Mouse (Mus musculus): Measurements from ENCODE around the gene Mtus2. TPM values are rescaled to one million over a fixed set of nuclear protein-coding genes. Genes with fewer than 3 reads are reported as not detected.

Mtus2 gene
- total RNA-seq, 2 experiments from 2014 or later: 2.5 to 2.7 TPM

GRCm38 (mm10) chr5:148179231-148179630, 222.1 kb downstream of the Mtus2 start:
- DNase-seq (ENCODE audit: low spot score in 2 of 2): no peak

DNA sequence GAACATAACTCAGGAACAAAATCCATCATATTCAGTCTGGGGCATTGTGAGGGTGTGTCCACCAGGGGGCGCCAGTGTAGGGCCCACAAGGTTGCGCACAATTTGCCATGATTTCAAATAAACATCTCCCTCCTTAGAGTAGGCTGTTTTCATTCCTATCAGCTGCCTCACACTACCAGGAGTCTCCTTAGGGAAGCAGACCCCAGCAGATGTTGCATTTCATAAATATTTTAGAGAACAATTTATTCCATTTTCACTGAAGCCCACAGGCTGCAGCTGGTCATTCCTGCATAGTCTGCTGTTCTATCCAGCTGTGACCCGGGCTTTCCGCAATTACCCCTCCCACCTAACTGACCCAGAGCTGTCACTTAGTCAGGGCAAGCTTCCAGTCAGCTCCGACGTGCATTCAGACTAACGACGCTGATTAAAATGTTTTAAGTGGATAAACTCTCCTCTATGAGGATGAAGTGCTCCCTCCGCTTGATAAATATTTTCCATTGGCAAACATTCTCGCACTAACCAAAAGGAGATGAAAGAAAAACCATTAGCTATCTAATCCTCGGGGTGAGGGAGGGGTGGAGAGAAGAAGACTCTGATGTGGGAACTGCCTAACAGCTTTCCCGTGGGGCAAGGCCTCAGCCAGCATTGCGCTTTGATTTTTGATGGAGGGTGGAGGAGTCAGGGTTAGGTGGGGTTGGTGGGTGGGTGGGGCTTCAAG, 223.6 kb downstream of the Mtus2 start:
- DNase-seq (ENCODE audit: low spot score in 2 of 2): peak; percentile 35 to 48

DNA sequence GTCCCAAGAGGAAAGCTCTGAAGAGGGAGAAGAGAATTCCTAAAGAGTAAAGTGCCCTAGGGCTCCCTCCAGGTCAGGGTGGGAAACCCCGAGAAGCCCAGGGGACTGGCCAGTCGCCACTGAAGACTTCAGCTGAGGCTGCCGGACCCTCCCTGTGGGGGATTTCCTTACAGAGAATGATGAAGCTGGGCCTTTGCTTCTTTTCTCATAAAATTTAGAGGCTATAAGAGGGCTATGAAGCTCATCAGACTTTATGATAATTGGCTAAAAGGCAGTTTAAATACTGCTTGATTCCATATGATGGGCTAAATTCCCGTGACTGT, 224.1 kb downstream of the Mtus2 start:
- no peak for DNase-seq (ENCODE audit: low spot score in 2 of 2)

DNA sequence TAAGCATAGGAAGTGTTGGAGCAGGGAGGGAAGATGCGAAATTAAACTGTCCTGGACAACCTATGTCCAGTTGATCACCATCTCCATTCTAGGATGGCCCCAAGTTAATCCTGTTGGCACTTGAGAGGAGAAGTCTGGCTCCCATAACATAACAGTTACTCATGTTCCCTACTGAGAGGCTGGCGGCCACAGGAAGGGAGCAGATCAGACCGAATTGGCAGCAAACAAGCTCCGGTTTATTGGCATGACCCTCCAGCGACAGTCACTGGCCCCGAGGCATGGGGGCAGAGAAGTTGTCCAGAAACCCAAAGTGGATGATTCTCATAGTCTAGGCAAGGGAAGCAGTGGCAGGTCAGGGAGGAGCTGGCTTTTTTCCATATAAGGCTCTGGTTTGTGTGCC, 224.8 kb downstream of the Mtus2 start:
- DNase-seq (ENCODE audit: low spot score in 2 of 2): no peak

- no peak for DNase-seq (ENCODE audit: low spot score in 2 of 2)
Observed at GRCm38 (mm10) chr5:148185898-148186297, 228.8 kb downstream of the Mtus2 start.

- DNase-seq (ENCODE audit: low spot score in 2 of 2): no peak
Observed at GRCm38 (mm10) chr5:148191416-148191815, 234.3 kb downstream of the Mtus2 start.

GRCm38 (mm10) chr5:148211831-148212230, 254.7 kb downstream of the Mtus2 start:
- DNase-seq (ENCODE audit: low spot score in 2 of 2): no peak

- DNase-seq (ENCODE audit: low spot score in 2 of 2): no peak
Observed at GRCm38 (mm10) chr5:148216786-148217185, 259.7 kb downstream of the Mtus2 start.

- DNase-seq (ENCODE audit: low spot score in 2 of 2): no peak
Observed at GRCm38 (mm10) chr5:148222898-148223297, 265.8 kb downstream of the Mtus2 start.

DNA sequence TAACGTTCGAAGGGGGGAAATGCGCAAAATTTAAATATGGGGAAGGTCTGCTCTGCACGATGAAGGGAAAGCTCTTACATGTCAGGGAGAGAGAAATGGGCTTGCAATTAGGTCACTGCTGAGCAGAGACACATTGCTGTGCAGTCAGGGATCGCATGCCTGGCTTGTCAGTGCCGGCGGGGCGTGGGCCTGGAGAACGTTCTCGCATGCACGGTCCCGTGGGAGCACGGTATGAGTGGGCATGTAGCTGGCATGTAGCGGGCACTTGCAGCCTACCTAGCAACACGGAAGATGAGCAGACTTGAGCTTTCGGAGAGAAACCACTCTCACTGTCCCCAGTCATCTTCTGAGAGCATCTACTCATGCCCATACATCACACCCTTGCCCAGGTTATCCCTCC, 266.9 kb downstream of the Mtus2 start:
- DNase-seq (ENCODE audit: low spot score in 2 of 2): no peak

- no peak for DNase-seq (ENCODE audit: low spot score in 2 of 2)
Observed at GRCm38 (mm10) chr5:148233714-148234113, 276.6 kb downstream of the Mtus2 start.

GRCm38 (mm10) chr5:148236616-148237015, 279.5 kb downstream of the Mtus2 start:
- DNase-seq (ENCODE audit: low spot score in 2 of 2): no peak

DNA sequence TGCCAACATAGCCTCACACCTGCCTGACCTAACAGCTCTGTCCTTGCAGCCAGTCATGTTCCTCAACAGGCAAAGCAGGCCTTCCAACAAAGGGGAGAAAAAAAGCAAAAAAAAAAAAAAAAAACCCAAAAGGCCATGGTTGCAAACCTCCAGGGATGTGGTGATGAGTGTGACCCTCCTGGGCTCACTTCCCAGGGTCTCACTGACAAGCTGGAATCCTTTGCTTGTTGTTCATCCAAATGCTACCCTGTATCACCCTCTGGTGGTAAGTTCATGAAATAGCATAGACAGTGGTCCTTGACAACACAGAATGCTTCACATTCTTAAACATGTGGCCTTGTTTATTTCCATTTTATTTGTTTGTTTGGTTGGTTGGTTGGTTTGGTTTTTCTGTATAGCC, 281.9 kb downstream of the Mtus2 start:
- DNase-seq (ENCODE audit: low spot score in 2 of 2): no peak

GRCm38 (mm10) chr5:148239757-148240156, 282.6 kb downstream of the Mtus2 start:
- DNase-seq (ENCODE audit: low spot score in 2 of 2): no peak

DNA sequence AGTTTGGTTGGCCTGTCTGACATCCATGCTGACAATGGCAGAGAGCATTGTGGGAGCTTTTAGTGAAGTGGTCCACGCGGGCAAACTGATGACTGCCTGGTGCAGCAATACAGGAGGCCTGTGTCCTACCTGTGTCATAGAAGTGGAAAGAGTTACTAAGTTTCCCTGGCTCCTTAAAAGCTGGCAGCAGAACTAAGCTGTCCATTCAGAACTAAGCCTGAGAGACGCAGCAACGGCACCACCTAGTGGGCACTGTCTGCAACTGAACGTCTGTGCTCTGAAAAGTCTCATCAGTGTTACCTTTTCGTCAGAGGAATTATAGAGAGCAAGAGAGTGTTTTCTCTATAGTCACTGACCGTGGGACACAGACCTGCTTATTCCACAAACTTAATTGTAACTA, 284.8 kb downstream of the Mtus2 start:
- peak; percentile 50 to 66 for DNase-seq (ENCODE audit: low spot score in 2 of 2)

DNA sequence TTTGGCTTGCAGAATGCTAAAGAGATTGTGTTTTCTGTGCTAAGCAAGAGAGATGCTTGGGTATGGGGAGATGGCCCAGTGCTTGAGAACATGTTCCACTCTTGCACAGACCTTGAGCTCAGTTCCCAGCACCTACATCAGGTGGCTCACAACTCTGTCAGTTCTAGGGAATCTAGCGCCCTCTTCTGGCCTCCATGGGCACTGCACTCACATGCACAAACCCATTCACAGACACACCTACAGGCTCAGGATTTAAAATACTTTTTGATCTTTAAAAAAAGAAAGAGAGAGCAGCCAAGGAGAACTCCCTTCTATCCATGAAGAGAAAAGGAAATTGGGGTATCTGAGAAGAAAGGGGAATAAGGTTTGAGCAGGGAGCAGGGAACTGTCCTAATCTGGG, 287.4 kb downstream of the Mtus2 start:
- DNase-seq (ENCODE audit: low spot score in 2 of 2): no peak

GRCm38 (mm10) chr5:148245386-148245785, 288.3 kb downstream of the Mtus2 start:
- DNase-seq (ENCODE audit: low spot score in 2 of 2): no peak

DNA sequence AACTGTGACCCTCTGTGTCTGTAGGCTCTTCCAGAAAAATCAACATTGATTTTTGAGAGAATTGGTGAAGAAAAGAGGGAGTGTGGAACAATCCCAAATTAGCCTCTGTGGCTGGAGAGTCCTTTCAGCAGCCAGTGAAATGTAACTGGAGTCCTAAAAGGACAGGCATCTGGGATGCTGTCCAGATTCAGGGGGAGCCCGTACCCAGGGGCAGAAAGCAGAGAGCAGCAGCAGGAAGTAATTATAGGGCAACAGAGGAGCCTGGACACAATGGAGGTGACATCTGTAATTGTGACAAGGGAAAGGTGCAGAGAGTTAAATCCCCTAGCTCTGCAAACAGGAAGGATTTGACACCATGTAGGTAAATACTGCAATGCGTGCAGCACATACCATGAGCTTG, 291.1 kb downstream of the Mtus2 start:
- no peak for DNase-seq (ENCODE audit: low spot score in 2 of 2)

- no peak for DNase-seq (ENCODE audit: low spot score in 2 of 2)
Observed at GRCm38 (mm10) chr5:148251847-148252246, 294.7 kb downstream of the Mtus2 start.

- DNase-seq (ENCODE audit: low spot score in 2 of 2): no peak
Observed at GRCm38 (mm10) chr5:148262016-148262415, 304.9 kb downstream of the Mtus2 start.

- DNase-seq (ENCODE audit: low spot score in 2 of 2): peak in 1 of 2 experiments; percentile 9
Observed at GRCm38 (mm10) chr5:148264819-148265707, 307.9 kb downstream of the Mtus2 start.

- no peak for DNase-seq (ENCODE audit: low spot score in 2 of 2)
Observed at GRCm38 (mm10) chr5:148266841-148267240, 309.7 kb downstream of the Mtus2 start.

Measured in adrenal gland, adult 18-20 months (tissue).